Mouse (Mus musculus) midbrain, embryonic 11.5 days (tissue): Measurements from ENCODE around the gene Tubb4a. TPM values are rescaled to one million over a fixed set of nuclear protein-coding genes. Genes with fewer than 3 reads are reported as not detected.
"Not testable (repeated sequence)": the region's sequence is repeated elsewhere in the genome, so short reads cannot be mapped to it uniquely, and the experiment has no call there.

Experiments
- ATAC-seq: fragments of 200-750 bp; cut with Nextera tagmentation; 2 replicates; pipeline ENCODE4 v1.8.0; 2017; ENCODE audit warnings: moderate TSS enrichment, moderate library complexity; ENCODE audit not compliant: low FRiP score
- DNase-seq: peaks from one replicate; pipeline ENCODE4 v3.0.0; 2015; ENCODE audit warnings: low spot score; ENCODE audit errors: missing footprints
- H3K27ac ChIP-seq: fragments of 300-500 bp; sonication (generic); 2 replicates; pipeline ENCODE4 v1.5.1; 2014; ENCODE audit warnings: low read depth, low read length
- H3K27me3 ChIP-seq: fragments of 300-500 bp; sonication (generic); 2 replicates; pipeline ENCODE4 v1.6.1; 2014; ENCODE audit warnings: mild to moderate bottlenecking, low read length, moderate library complexity, mixed read lengths; ENCODE audit not compliant: control insufficient read depth, insufficient read depth
- H3K36me3 ChIP-seq: fragments of 300-500 bp; sonication (generic); 2 replicates; pipeline ENCODE4 v1.6.1; 2014; ENCODE audit warnings: mild to moderate bottlenecking, low read length, moderate library complexity, mixed read lengths; ENCODE audit not compliant: control insufficient read depth, insufficient read depth
- H3K4me1 ChIP-seq: fragments of 300-500 bp; sonication (generic); 2 replicates; pipeline ENCODE4 v1.6.1; 2014; ENCODE audit warnings: low read length; ENCODE audit not compliant: control insufficient read depth, insufficient read depth
- H3K4me2 ChIP-seq: fragments of 300-500 bp; sonication (generic); 2 replicates; pipeline ENCODE4 v1.6.1; 2014; ENCODE audit warnings: mild to moderate bottlenecking, moderate library complexity
- H3K4me3 ChIP-seq: fragments of 300-500 bp; sonication (generic); 2 replicates; pipeline ENCODE4 v1.5.1; 2014; ENCODE audit warnings: low read depth, low read length
- H3K9ac ChIP-seq: fragments of 300-500 bp; sonication (generic); 2 replicates; pipeline ENCODE4 v1.6.1; 2014; ENCODE audit warnings: low read length
- H3K9me3 ChIP-seq: fragments of 300-500 bp; sonication (generic); 2 replicates; pipeline ENCODE4 v1.6.1; 2016; ENCODE audit warnings: low read length; ENCODE audit not compliant: control insufficient read depth
- WGBS: fragments of 180-500 bp; shearing (Covaris S2); extraction: QIAGEN DNeasy Blood & Tissue Kit; methylation state at CpG from one replicate; pipeline ENCODE4 v1.1.7; 2014; 5-methylcytosine and 5-hydroxymethylcytosine counted together
- polyA plus RNA-seq: library from polyadenylated mRNA; unstranded; fragments of >200 nt; fragmentation: Nextera tagmentation; extraction: Ambion mirVana; gene quantifications from 2 replicates; pipeline ENCODE4 v1.2.1, GENCODE M21; 2014

Tubb4a gene
- polyA plus RNA-seq, 1 experiment from 2014 or later: 171 TPM

DNA sequence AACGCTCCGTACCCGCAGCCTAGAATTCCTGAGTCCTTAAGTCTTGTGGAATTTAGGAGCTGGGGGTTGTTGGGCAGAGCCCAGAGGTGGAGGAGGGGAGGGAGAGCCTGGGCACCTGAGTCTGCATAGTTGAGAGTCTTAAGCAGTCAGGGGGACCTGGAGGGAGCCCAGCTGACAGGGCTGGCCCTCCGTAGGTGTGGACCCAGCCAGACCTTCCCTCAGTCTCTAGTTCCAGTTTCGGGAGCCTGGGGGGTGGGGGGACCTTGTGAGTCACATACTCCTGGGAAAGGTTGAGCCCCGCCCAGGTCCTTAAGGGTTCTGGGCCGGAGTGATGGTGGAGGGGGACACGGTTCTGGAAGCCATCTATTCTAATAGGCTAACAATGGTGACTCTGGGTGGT lies 24.6 kb downstream of the Tubb4a start:
- no peak overlapping the region for H3K27ac ChIP-seq
- ATAC-seq (no peak), DNase-seq (no peak)
- H3K36me3 ChIP-seq: no peaks in the 10 kb centered on the region
- no peak overlapping the region for H3K4me3 ChIP-seq
- WGBS: 9% methylated on average over 8 of the region's 8 CpGs
- no peak overlapping the region for H3K4me2 ChIP-seq
- H3K4me1 ChIP-seq: peaks cover 15% of the 10 kb centered on the region
- peaks cover 27% of the 10 kb centered on the region for H3K27me3 ChIP-seq
- H3K9ac ChIP-seq: no peak overlapping the region
- no peaks in the 10 kb centered on the region for H3K9me3 ChIP-seq

DNA sequence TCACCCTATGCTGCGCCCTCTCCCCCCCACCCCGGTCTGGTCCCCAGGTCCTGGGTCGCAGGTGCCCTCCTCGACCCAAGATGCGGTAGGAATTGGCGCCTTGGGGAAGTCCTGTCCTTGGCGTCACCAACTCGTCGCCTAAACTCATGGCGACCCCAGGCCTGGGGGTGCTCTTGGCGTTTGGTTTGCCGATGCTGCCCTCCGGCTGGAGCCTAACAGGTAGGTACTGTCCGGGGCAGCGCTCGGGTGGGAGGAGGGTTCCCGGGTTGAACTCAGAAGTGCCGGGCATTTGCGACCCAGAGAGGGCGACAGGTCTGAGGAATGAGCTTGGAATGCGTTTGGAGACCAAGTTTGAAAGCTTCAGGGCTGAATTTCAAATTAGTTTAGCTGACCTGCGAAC lies 25.0 kb downstream of the Tubb4a start:
- Histone ChIP-seq H3K4me2 (peak overlapping the region; percentile 36), H3K27ac (no peak overlapping the region), H3K27me3 (peaks cover 27% of the 10 kb centered on the region), H3K4me1 (peaks cover 15% of the 10 kb centered on the region), H3K36me3 (no peaks in the 10 kb centered on the region), H3K9me3 (no peaks in the 10 kb centered on the region), H3K4me3 (peak overlapping the region; percentile 23), H3K9ac (no peak overlapping the region)
- DNase-seq (no peak), ATAC-seq (no peak)
- 1% methylated on average over 22 of the region's 22 CpGs for WGBS

DNA sequence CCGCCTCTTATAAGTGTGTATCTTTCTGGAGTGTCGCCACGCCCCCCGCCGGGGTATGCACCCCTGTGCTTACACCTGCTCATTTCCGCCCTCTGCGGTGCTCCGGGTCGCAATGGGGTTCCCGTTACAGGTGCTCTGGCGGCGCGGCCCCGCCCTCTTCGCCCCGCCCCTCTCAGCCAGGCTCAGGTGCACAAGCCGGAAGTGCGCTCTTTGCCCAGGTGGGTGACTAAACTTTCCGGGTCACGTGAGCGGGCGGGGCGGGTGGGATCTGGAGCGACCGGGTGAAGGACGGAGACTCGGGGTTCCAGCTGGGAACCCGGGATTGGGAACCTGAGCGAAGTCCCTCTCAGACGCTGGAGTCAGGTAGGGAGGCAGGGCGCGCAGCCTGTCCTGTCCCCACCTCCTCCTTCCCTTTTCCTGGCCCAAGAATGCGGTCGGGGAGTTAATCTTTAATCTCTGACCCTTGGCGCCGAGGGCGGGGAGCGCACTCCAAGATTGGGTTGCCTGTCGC lies 25.5 kb downstream of the Tubb4a start:
- Histone ChIP-seq H3K9ac (no peak overlapping the region), H3K27ac (no peak overlapping the region), H3K36me3 (no peaks in the 10 kb centered on the region), H3K4me3 (peak overlapping the region; percentile 23), H3K4me2 (peak overlapping the region; percentile 36), H3K4me1 (peaks cover 15% of the 10 kb centered on the region), H3K27me3 (peaks cover 27% of the 10 kb centered on the region), H3K9me3 (no peaks in the 10 kb centered on the region)
- ATAC-seq: no peak
- under 1% methylated on average over 37 of the region's 39 CpGs for WGBS
- peak; percentile 89 for DNase-seq

DNA sequence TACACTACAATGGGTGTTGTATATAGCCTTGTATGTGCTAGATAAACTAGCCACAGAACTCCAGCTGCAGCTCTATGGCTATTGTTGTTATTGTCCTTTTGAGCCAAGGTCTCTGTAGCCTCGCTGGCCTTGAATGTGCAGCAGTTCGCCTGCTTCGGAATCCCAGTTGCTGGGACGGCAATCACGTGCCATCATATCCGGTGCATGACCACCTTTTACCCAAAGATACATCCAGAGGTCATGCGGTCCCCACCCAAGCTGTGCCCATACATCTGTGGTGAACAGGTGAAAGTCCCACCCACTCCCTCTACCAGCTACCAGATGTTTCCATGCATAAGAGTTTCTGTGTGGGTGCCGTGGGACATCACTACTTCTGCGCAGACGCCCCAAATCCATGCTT lies 26.5 kb downstream of the Tubb4a start:
- H3K27ac ChIP-seq: no peak overlapping the region

DNA sequence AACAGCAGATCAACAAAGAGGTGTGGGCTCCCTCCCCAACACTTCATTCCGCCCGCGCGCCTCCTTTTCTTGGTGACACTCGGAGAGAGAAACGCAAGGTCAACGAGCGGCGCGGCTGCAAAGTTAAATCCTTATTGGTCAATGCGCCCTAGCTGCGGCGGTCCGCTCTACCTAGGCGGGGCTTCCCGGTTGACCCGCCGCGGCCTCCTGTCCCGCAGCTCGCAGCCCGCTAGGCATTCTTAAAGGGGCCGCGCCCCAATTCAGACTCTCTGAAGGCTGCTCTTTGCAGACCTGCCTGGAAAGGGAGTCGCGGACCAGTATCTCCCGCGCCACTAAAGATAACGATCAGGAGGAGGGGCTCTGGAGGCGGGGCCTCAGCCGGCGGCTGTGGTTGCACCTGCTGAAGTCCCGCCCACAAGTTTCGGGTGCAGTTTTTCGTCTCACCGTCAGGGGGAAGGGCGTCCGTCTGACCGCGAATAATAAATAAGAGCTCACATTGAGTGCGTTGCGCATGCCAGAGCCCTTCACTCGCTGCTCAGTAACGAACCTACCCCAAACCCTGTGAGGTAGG lies 27.3 kb downstream of the Tubb4a start:
- peak overlapping the region; percentile 73 for H3K4me2 ChIP-seq
- peak overlapping the region; percentile 55 for H3K9ac ChIP-seq
- peaks cover 15% of the 10 kb centered on the region for H3K4me1 ChIP-seq
- H3K27me3 ChIP-seq: peaks cover 27% of the 10 kb centered on the region
- DNase-seq: peak; percentile 100
- peak overlapping the region; percentile 72 for H3K27ac ChIP-seq
- peak overlapping the region; percentile 79 for H3K4me3 ChIP-seq
- peak; percentile 93 for ATAC-seq
- 0 out of 2 replicates have a peak, but pooled peaks cover 4% of the 10 kb centered on the region for H3K36me3 ChIP-seq
- under 1% methylated on average over 44 of the region's 44 CpGs for WGBS
- H3K9me3 ChIP-seq: no peaks in the 10 kb centered on the region

More for the DNA sequence above, 26.5 kb downstream of the Tubb4a start:
- Histone ChIP-seq H3K4me3 (peak overlapping the region; percentile 79; the same call in 1 of the 2 replicates), H3K9ac (peak overlapping the region; percentile 55; the same call in 1 of the 2 replicates), H3K4me2 (peak overlapping the region; percentile 73), H3K4me1 (peaks cover 15% of the 10 kb centered on the region), H3K27me3 (peaks cover 27% of the 10 kb centered on the region), H3K9me3 (no peaks in the 10 kb centered on the region), H3K36me3 (0 out of 2 replicates have a peak, but pooled peaks cover 4% of the 10 kb centered on the region)
- peak; percentile 87 for DNase-seq
- ATAC-seq: no peak; the same call in 1 of the 2 replicates
- WGBS: 47% methylated on average over 10 of the region's 10 CpGs

DNA sequence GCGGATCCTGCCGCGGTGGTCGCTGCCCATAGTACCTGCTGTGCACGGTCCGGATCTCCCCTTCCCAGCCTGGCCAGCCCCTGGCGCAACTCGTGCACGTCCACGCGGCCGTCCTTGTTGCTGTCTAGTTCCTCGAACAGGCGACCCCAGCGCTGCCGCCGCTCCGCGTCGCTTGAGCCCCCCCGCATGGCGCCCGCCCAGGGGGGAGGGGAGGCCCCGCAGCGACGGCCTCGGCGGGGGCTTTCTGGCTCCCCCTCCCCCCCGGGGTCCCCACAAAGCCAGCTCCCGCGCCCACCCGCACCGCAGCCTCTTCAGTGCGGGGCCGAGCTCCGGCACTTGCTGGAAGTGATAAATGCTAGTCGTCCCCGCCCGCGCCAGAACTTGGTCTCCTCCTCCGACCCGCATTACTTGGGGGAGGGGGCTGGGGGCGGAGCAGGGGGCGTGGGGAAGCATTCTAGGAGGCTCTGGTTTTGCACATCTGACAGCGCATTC lies 28.1 kb downstream of the Tubb4a start, which contains the start of gene Slc25a23:
Slc25a23 (minus strand) TSS at position 378 of the 492 bp plus-strand sequence.
- Histone ChIP-seq H3K27me3 (peaks cover 27% of the 10 kb centered on the region), H3K9me3 (no peaks in the 10 kb centered on the region), H3K27ac (peak within 1 kb of the TSS; percentile 72), H3K4me2 (peak within 1 kb of the TSS; percentile 73), H3K36me3 (0 out of 2 replicates have a peak, but pooled peaks cover 4% of the 10 kb centered on the region), H3K9ac (peak within 1 kb of the TSS; percentile 82), H3K4me1 (peaks cover 15% of the 10 kb centered on the region), H3K4me3 (peak within 1 kb of the TSS; percentile 79)
- DNase-seq (peak; percentile 96), ATAC-seq (peak; percentile 79)
- 1% methylated on average over 25 of the region's 45 CpGs for WGBS

DNA sequence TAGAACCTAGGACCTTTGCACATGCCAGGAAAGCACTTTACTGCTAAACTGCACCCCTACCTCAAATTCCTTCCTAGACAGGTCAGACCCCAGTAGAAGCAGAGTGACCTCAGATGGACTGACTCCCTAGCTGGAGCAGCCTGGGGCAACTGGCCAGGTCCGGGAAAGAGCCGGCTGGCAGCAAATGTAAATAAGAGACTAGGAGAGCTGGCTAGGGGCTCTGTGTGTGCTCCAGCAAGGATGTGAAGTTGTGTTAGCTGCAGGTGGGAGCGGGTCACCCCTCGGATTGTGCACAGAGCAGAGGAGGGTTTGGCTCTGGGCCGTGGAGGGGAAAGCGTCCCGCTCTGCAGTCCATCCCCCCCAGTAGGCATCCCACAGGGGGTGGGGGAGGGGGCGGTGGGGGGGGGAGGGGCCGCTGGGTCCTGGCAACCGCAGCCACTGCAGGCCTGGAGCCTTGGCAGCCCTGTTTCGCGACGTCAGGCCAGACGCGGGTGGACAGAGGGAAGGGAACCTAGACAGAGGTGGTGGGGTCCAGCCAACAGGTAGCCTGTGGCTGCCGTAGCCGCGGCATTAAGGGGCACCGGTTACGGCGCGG lies 28.6 kb downstream of the Tubb4a start, which contains the start of gene Crb3:
Crb3 (plus strand) TSS at position 215 of the 595 bp plus-strand sequence.
- H3K4me2 ChIP-seq: peak within 1 kb of the TSS; percentile 73
- peaks cover 15% of the 10 kb centered on the region for H3K4me1 ChIP-seq
- peaks cover 27% of the 10 kb centered on the region for H3K27me3 ChIP-seq
- H3K36me3 ChIP-seq: 0 out of 2 replicates have a peak, but pooled peaks cover 4% of the 10 kb centered on the region
- H3K9me3 ChIP-seq: no peaks in the 10 kb centered on the region
- 0% methylated on average over 17 of the region's 22 CpGs for WGBS
- DNase-seq (no peak), ATAC-seq (no peak; the same call in 1 of the 2 replicates)
- H3K9ac ChIP-seq: peak within 1 kb of the TSS; percentile 82
- H3K4me3 ChIP-seq: peak within 1 kb of the TSS; percentile 79
- H3K27ac ChIP-seq: peak within 1 kb of the TSS; percentile 72

DNA sequence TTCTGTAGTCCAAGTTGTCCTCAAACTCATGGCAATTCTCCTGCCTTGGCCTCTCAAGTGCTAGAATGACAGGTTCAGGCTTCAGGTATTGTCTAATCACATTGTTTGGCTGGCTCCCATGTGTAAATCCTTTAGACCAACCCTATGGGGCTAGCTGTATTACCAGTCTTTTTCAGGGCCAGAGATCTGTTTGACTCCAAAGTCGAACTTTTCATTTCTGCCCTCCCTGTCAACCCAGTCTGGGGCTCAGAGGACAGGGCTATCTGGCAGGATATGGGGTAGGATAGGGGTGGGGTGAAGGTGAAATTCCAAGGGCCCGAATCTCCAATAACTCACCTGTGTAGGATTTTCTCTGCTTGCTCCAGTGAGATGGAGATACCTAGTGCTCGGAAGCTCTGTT lies 31.3 kb downstream of the Tubb4a start:
- Histone ChIP-seq H3K27ac (no peak overlapping the region), H3K9ac (no peak overlapping the region), H3K9me3 (no peaks in the 10 kb centered on the region), H3K27me3 (peaks cover 3% of the 10 kb centered on the region), H3K4me2 (no peak overlapping the region), H3K4me3 (no peak overlapping the region), H3K4me1 (peaks cover 8% of the 10 kb centered on the region), H3K36me3 (peaks cover 11% of the 10 kb centered on the region; the same call in 1 of the 2 replicates)
- ATAC-seq (no peak), DNase-seq (peak; percentile 67)
- 90% methylated on average over 3 of the region's 3 CpGs for WGBS

DNA sequence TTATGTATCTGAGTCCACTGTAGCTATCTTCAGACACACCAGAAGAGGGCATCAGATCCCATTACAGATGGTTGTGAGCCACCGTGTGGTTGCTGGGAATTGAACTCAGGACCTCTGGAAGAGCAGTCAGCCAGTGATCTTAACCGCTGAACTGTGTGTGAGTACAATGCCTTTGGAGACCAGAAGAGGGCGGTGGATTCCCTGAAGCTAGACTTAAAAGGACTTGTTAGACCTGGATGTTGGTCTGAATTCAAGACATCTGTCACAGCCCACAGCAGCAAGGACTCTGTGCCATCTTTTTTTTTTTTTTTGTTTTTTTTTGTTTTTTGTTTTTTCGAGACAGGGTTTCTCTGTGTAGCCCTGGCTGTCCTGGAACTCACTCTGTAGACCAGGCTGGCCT lies 35.9 kb downstream of the Tubb4a start:
- not testable (repeated sequence) for H3K4me2 ChIP-seq, ATAC-seq, H3K4me1 ChIP-seq, H3K9me3 ChIP-seq, DNase-seq, H3K27me3 ChIP-seq, H3K27ac ChIP-seq, H3K4me3 ChIP-seq, H3K9ac ChIP-seq
- peaks cover 13% of the 10 kb centered on the region; the same call in 1 of the 2 replicates for H3K36me3 ChIP-seq
- 88% methylated on average over 4 of the region's 4 CpGs for WGBS
